Mouse (Mus musculus) lung, embryonic 16.5 days (tissue): ENCODE measurements around the gene Eef1akmt2. TPM values are rescaled to one million over a fixed set of nuclear protein-coding genes. Genes with fewer than 3 reads are reported as not detected.

ENCODE experiments used
- ATAC-seq: fragments of 200-750 bp; cut with Nextera tagmentation; 2 replicates; pipeline ENCODE4 v1.8.0; 2017; ENCODE audit warnings: low read depth, mild to moderate bottlenecking, moderate library complexity
- H3K27ac ChIP-seq: fragments of 300-500 bp; sonication (generic); 2 replicates; pipeline ENCODE4 v1.5.1; 2014; ENCODE audit warnings: mild to moderate bottlenecking, control low read depth, low read length
- H3K27me3 ChIP-seq: fragments of 300-500 bp; sonication (generic); 2 replicates; pipeline ENCODE4 v1.6.1; 2014; ENCODE audit warnings: low read depth, low read length, mixed read lengths; ENCODE audit not compliant: control insufficient read depth, insufficient read depth
- H3K36me3 ChIP-seq: fragments of 300-500 bp; sonication (generic); 2 replicates; pipeline ENCODE4 v1.6.1; 2014; ENCODE audit warnings: low read length; ENCODE audit not compliant: control insufficient read depth, insufficient read depth
- H3K4me1 ChIP-seq: fragments of 300-500 bp; sonication (generic); replicated peaks from 2 replicates; pipeline ENCODE4 v1.6.1; 2014; ENCODE audit warnings: low read length, mixed read lengths; ENCODE audit not compliant: control insufficient read depth, insufficient read depth
- H3K4me2 ChIP-seq: fragments of 300-500 bp; sonication (generic); 2 replicates; pipeline ENCODE4 v1.6.1; 2014; ENCODE audit warnings: low read depth, low read length, control low read depth
- H3K4me3 ChIP-seq: fragments of 300-500 bp; sonication (generic); 2 replicates; pipeline ENCODE4 v1.5.1; 2014; ENCODE audit warnings: mild to moderate bottlenecking, low read length, control low read depth
- H3K9ac ChIP-seq: fragments of 300-500 bp; sonication (generic); 2 replicates; pipeline ENCODE4 v1.6.1; 2014; ENCODE audit warnings: low read length, control low read depth
- H3K9me3 ChIP-seq: fragments of 300-500 bp; sonication (generic); 2 replicates; pipeline ENCODE4 v1.6.1; 2016; ENCODE audit warnings: low read length; ENCODE audit not compliant: control insufficient read depth
- WGBS: fragments of 180-500 bp; shearing (Covaris S2); extraction: QIAGEN DNeasy Blood & Tissue Kit; methylation state at CpG from one replicate; pipeline ENCODE4 v1.1.7; 2014; 5-methylcytosine and 5-hydroxymethylcytosine counted together
- polyA plus RNA-seq: library from polyadenylated mRNA; unstranded; fragments of >200 nt; fragmentation: Nextera tagmentation; extraction: Ambion mirVana; gene quantifications from 2 replicates; pipeline ENCODE4 v1.2.1, GENCODE M21; 2015

Eef1akmt2 gene
- polyA plus RNA-seq, 1 experiment from 2014 or later, result 60.4 TPM

DNA sequence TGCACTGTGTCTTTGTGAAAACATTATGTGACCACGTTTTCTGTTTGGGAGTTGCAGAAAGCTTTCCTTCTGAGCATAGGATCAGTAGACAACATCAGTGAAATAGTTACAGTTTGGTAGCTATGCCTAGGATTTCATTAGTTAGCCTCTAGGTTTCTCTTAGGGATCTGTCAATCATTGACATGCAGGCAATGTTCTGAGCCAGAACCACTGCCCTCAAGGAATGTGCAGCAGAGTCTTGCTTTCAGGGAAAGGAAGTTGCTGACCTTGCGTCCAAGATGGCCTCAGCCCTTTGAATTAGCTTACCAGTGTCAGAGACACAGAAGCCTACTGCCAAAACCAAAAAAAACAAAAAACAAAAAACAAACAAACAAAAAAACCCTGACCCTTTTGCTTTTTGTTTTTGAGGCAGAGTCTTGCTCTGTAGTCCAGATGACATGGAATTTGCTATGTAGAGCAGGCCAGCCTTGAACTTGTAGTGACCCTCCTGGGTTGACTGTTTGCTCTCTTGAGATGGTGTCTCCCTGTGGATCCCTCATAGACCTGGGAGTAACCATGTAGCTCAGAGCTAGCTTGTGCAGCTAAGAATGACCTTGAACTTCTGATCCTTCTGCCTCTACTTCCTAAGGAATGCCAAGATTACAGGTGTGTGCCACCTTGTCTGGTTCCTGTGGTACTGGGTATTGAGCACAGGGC is 23.1 kb upstream of the Eef1akmt2 start:
- Histone ChIP-seq H3K4me2 (no peak overlapping the region), H3K4me1 (no peaks in the 10 kb centered on the region), H3K27ac (no peak overlapping the region), H3K9me3 (no peaks in the 10 kb centered on the region), H3K9ac (no peak overlapping the region), H3K27me3 (no peaks in the 10 kb centered on the region), H3K36me3 (peaks cover 49% of the 10 kb centered on the region), H3K4me3 (no peak overlapping the region)
- no peak for ATAC-seq
- WGBS, result 82% methylated on average over 2 of the region's 2 CpGs

DNA sequence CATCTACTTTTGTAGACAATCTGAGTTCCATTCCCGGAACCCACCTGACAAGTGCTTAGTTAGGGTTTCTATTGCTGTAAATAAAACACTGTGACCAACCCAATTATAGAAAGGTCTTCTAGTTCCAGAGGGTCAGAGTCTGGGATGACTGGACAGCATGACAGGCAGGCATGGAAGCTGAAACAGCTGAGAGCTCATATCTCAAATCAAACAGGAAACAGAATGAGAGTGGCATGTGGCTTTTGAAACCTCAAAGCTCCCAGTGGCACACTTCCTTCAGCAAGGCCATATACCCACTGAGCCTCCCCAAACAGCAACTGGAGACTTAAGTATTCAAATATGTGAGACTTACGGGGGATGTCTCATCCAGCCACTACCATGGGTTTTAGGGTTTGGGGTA is 20.6 kb upstream of the Eef1akmt2 start:
- H3K27me3 ChIP-seq, result no peaks in the 10 kb centered on the region
- no peak overlapping the region for H3K9ac ChIP-seq
- no peak overlapping the region for H3K4me3 ChIP-seq
- H3K4me1 ChIP-seq, result no peaks in the 10 kb centered on the region
- no peaks in the 10 kb centered on the region for H3K9me3 ChIP-seq
- ATAC-seq, result no peak
- no peak overlapping the region for H3K4me2 ChIP-seq
- WGBS, result 86% methylated on average over 2 of the region's 2 CpGs
- H3K27ac ChIP-seq, result no peak overlapping the region
- H3K36me3 ChIP-seq, result peaks cover 48% of the 10 kb centered on the region

DNA sequence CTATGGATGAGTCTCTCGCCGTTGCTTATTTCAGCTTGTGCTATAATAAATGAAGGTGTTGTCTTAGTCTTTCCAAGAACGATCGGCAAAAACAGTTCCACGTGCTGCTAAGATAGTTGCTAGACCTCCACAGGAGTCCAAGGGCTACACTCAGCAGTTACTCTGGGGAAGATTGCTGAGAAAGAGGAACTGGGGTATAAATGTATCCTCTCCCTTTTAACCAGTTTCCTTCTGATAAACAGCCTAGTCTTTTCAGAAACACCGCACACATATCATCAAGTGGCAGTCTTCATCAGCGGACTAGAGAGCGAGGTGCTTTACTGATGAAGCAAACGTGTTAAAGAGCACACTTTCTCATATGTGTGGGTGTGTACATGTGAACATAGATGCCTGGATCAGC is 13.8 kb upstream of the Eef1akmt2 start:
- no peak overlapping the region for H3K9ac ChIP-seq
- H3K27me3 ChIP-seq, result no peaks in the 10 kb centered on the region
- peaks cover 16% of the 10 kb centered on the region for H3K36me3 ChIP-seq
- H3K27ac ChIP-seq, result no peak overlapping the region
- no peaks in the 10 kb centered on the region for H3K4me1 ChIP-seq
- no peaks in the 10 kb centered on the region for H3K9me3 ChIP-seq
- 92% methylated on average over 9 of the region's 9 CpGs for WGBS
- no peak overlapping the region for H3K4me2 ChIP-seq
- no peak overlapping the region for H3K4me3 ChIP-seq
- no peak for ATAC-seq

DNA sequence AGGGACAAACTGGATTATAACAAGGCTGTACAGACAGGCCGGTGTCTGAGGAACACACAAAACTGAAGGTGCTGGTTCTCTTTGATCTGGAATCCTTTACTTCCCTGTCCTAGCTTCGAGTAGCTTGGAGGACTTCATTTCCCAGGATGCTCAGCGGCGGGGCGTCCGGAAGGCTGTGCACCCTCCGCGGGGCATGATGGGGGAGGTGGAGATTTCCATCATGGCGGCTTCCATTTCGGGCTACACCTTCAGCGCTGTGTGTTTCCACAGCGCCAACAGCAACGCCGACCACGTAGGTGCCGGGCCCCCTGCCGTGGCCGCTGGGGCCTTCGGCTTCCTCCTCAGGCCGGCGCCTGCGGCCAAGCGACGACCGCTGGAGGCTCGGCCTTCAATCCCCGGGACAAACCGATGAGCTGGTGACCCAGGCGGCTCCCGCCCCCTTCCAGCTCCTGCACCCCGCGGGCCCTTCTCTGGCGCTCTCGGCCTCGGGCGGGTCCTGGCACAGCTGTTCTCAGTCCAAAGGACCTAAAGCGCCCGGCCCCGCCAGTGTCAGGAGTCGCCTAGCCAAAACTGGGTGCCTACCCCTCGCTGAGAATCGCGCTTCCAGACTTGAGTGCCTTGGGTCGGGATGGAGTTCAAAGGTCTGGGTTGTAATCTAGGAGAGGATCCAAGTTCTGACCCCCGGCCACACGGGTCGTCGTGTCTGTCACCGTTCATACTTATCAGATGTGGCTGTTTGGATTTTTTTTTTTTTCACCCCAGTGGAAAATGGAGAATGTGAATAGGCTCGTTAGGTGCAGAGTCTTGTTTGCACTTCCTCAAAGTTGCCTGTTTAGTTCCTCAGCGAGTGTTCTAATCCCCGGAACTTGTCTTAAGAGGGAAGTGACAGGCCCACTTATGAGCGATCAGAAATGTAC is 6.8 kb upstream of the Eef1akmt2 start, which contains the start of gene Abraxas2:
Abraxas2 (plus strand) TSS at position 184 of the 917 bp plus-strand sequence.
- H3K9me3 ChIP-seq, result no peaks in the 10 kb centered on the region
- H3K27ac ChIP-seq, result peak within 1 kb of the TSS; percentile 54
- ATAC-seq, result peak; percentile 97
- H3K9ac ChIP-seq, result peak within 1 kb of the TSS; percentile 82
- H3K4me1 ChIP-seq, result peaks cover 5% of the 10 kb centered on the region
- no peaks in the 10 kb centered on the region for H3K27me3 ChIP-seq
- under 1% methylated on average over 53 of the region's 53 CpGs for WGBS
- H3K4me2 ChIP-seq, result peak within 1 kb of the TSS; percentile 61
- H3K4me3 ChIP-seq, result peak within 1 kb of the TSS; percentile 69
- H3K36me3 ChIP-seq, result no peaks in the 10 kb centered on the region

DNA sequence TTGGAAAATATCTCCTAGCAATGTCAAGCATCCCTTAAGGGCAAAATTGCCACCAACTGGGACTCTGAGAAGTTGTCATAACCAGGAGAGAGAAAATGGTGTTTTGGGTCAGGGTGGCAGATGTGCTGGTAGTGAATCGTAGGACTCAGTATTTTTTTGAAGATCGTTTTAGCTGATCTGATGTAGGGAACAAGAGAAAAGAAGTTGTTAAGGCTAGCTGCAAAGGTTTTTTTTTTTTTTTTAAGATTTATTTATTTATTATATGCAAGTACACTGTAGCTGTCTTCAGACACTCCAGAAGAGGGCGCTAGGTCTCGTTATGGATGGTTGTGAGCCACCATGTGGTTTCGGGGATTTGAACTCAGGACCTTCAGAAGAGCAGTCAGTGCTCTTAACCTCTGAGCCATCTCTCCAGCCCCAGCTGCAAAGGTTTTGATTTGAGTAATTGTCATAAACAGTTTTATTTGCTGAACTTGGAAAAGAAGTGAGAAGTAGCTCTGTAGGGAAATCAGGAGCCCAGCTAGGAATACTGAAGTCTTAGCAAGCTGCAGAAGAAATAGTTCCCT is 5.7 kb upstream of the Eef1akmt2 start:
- no peak for ATAC-seq

DNA sequence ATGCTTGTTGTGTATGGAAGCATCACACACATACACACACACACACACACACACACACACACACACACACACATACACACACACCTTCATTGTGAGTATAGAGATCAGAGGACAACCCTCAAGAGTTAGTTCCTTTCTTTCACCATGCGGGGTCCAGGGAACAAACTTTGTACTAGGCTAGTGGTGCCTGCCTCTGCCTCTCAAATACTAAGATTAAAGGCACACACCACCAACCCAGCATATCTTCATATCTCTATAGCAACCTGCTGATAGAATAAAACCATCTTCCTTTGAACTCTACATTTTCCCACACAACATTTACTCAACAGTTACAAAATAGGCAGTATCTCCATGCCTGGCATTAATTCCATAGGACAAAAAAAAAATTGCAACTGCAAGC is 3.6 kb upstream of the Eef1akmt2 start:
- Histone ChIP-seq H3K9me3 (no peaks in the 10 kb centered on the region), H3K4me2 (no peak overlapping the region), H3K9ac (no peak overlapping the region), H3K27ac (no peak overlapping the region), H3K36me3 (no peaks in the 10 kb centered on the region), H3K4me1 (peaks cover 10% of the 10 kb centered on the region), H3K4me3 (no peak overlapping the region), H3K27me3 (no peaks in the 10 kb centered on the region)
- 89% methylated on average over 1 of the region's 1 CpGs for WGBS
- no peak for ATAC-seq

More for the DNA sequence above, 5.7 kb upstream of the Eef1akmt2 start:
- Histone ChIP-seq H3K27me3 (no peaks in the 10 kb centered on the region), H3K4me2 (no peak overlapping the region), H3K27ac (no peak overlapping the region), H3K36me3 (no peaks in the 10 kb centered on the region), H3K4me3 (no peak overlapping the region), H3K9me3 (no peaks in the 10 kb centered on the region), H3K4me1 (peaks cover 5% of the 10 kb centered on the region), H3K9ac (no peak overlapping the region)
- WGBS, result 63% methylated on average over 5 of the region's 5 CpGs

DNA sequence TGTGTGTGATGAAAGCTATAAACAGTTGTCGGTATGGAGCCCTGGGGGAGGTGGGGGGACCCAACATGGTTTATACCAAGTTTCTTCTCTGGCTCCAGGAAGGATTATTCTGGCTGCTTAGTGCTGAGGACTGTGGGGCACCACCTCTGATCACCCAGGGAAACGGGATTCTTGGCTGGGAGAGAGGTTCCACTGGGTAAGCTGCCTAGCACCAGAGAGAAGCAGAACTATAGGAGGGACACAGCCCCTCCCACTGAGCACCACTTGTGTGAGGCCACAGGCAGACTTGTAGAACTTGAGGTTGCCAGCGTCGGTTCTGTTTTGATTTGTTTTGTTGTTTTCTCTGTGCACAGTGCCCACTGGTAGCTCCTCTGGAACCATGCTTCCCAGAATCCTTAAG is 1.5 kb upstream of the Eef1akmt2 start:
- Histone ChIP-seq H3K4me1 (peaks cover 7% of the 10 kb centered on the region), H3K4me3 (no peak overlapping the region), H3K9ac (no peak overlapping the region), H3K9me3 (no peaks in the 10 kb centered on the region), H3K4me2 (no peak overlapping the region), H3K36me3 (peaks cover 6% of the 10 kb centered on the region; the same call in 1 of the 2 replicates), H3K27me3 (no peaks in the 10 kb centered on the region), H3K27ac (no peak overlapping the region)
- 66% methylated on average over 4 of the region's 4 CpGs for WGBS
- no peak for ATAC-seq

DNA sequence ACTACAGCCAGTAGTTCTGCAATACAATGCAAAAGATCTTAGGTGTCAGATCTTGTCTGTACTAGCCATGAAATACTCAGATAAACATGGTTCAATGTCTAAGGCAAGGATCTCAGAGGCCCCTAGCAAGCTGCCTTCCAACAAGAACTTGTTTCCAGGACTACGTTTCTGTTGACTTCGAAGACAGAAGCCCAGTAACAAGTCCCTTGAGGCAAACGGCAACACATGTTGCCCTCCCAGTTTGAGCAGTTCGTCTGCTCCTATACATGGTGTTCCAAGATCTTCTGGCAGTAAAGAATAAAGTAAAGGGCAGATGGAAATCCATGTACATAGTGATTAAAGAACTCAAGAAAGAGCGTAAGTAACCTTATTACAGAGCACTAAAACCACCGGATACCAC is 888 bp upstream of the Eef1akmt2 start:
- WGBS, result 85% methylated on average over 6 of the region's 6 CpGs
- no peaks in the 10 kb centered on the region for H3K27me3 ChIP-seq
- H3K4me2 ChIP-seq, result no peak overlapping the region
- no peak overlapping the region for H3K4me3 ChIP-seq
- peaks cover 10% of the 10 kb centered on the region; the same call in 1 of the 2 replicates for H3K36me3 ChIP-seq
- no peaks in the 10 kb centered on the region for H3K9me3 ChIP-seq
- no peak overlapping the region for H3K27ac ChIP-seq
- H3K4me1 ChIP-seq, result peaks cover 7% of the 10 kb centered on the region
- no peak for ATAC-seq
- no peak overlapping the region for H3K9ac ChIP-seq

DNA sequence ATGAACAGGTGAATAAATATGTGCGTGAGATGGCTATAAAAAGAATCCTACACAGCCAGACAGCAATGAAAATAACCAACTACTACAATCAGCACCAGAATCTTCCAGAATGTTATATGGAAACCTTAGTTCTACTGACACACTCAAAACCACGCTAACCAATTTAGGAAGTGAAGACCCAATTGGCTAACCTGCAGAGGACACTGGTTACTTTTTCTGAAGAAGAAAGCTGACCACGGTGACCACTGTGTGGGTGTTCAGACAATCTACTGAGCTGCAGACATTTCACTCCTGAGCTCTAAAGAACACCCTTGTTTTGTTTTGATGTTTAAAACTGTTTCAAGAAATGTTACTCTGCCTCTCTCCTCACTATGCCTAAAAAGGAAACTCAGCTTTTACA is 9.3 kb downstream of the Eef1akmt2 start:
- Histone ChIP-seq H3K9ac (no peak overlapping the region), H3K36me3 (peaks cover 9% of the 10 kb centered on the region; the same call in 1 of the 2 replicates), H3K27ac (no peak overlapping the region), H3K4me2 (no peak overlapping the region), H3K9me3 (no peaks in the 10 kb centered on the region), H3K27me3 (no peaks in the 10 kb centered on the region), H3K4me1 (no peaks in the 10 kb centered on the region), H3K4me3 (no peak overlapping the region)
- WGBS, result 93% methylated on average over 3 of the region's 3 CpGs
- ATAC-seq, result no peak
